Mouse (Mus musculus) limb, embryonic 11.5 days (tissue): Measurements from ENCODE around the gene Antxrl. TPM values are rescaled to one million over a fixed set of nuclear protein-coding genes. Genes with fewer than 3 reads are reported as not detected.

Experiments
- polyA plus RNA-seq: library from polyadenylated mRNA; unstranded; fragments of >200 nt; fragmentation: Nextera tagmentation; extraction: Ambion mirVana; gene quantifications from 2 replicates; pipeline ENCODE4 v1.2.1, GENCODE M21; 2014

Antxrl gene
- polyA plus RNA-seq, 1 experiment from 2014 or later, result not detected

Other genes with a start within 250 kb of the Antxrl start
- 4.9 and 5.3 TPM in 2 replicates for gene Gdf10, start 129.1 kb upstream of the Antxrl start, polyA plus RNA-seq
- gene Gdf2, start 111.7 kb upstream of the Antxrl start, polyA plus RNA-seq, result 0.04 TPM in 1 of 2 replicates, not detected in the other
- gene Rbp3, start 98.7 kb upstream of the Antxrl start, polyA plus RNA-seq, result not detected in 2 replicates
- 0.08 and 0.09 TPM in 2 replicates for gene Zfp488, start 73.9 kb upstream of the Antxrl start, polyA plus RNA-seq
- not detected in 2 replicates for gene Gm30083, start 37.5 kb upstream of the Antxrl start, polyA plus RNA-seq
- gene Gm5460, start 35.9 kb upstream of the Antxrl start, polyA plus RNA-seq, result not detected in 2 replicates
- gene Anxa8, start 33.3 kb downstream of the Antxrl start, polyA plus RNA-seq, result 1.5 and 2.4 TPM in 2 replicates
- gene A630023A22Rik, start 50.0 kb downstream of the Antxrl start, polyA plus RNA-seq, result not detected in 2 replicates
- gene Npy4r, start 99.8 kb downstream of the Antxrl start, polyA plus RNA-seq, result not detected in 2 replicates
- 0.41 and 0.44 TPM in 2 replicates for gene Gprin2, start 148.9 kb downstream of the Antxrl start, polyA plus RNA-seq
- 0.13 and 0.14 TPM in 2 replicates for gene Syt15, start 166.9 kb downstream of the Antxrl start, polyA plus RNA-seq